Mouse (Mus musculus): ENCODE measurements around the gene Mustn1.

The Mustn1 gene

GRCm38 (mm10) chr14:30878958-30879571, at the start of gene Mustn1:
TSS of gene Mustn1 (plus strand) at chr14:30879200.
- DNase-seq (ENCODE audit: low read depth, low spot score) = no peak

GRCm38 (mm10) chr14:30837416-30837996, 41.5 kb upstream of the Mustn1 start:
- DNase-seq (ENCODE audit: low read depth, low spot score) = no peak

GRCm38 (mm10) chr14:30843701-30844100, 35.3 kb upstream of the Mustn1 start:
- no peak for DNase-seq (ENCODE audit: low read depth, low spot score)

- no peak for DNase-seq (ENCODE audit: low read depth, low spot score)
Observed at GRCm38 (mm10) chr14:30850504-30850903, 28.5 kb upstream of the Mustn1 start.

- no peak for DNase-seq (ENCODE audit: low read depth, low spot score)
Observed at GRCm38 (mm10) chr14:30852325-30852724, 26.7 kb upstream of the Mustn1 start.

- no peak for DNase-seq (ENCODE audit: low read depth, low spot score)
Observed at GRCm38 (mm10) chr14:30855316-30855715, 23.7 kb upstream of the Mustn1 start.

GRCm38 (mm10) chr14:30856885-30857507, 22.0 kb upstream of the Mustn1 start:
- no peak for DNase-seq (ENCODE audit: low read depth, low spot score)

GRCm38 (mm10) chr14:30857990-30858389, 21.0 kb upstream of the Mustn1 start:
- no peak for DNase-seq (ENCODE audit: low read depth, low spot score)

GRCm38 (mm10) chr14:30861421-30862125, 17.4 kb upstream of the Mustn1 start:
- no peak for DNase-seq (ENCODE audit: low read depth, low spot score)

GRCm38 (mm10) chr14:30862368-30862767, 16.6 kb upstream of the Mustn1 start:
- no peak for DNase-seq (ENCODE audit: low read depth, low spot score)

- no peak for DNase-seq (ENCODE audit: low read depth, low spot score)
Observed at GRCm38 (mm10) chr14:30865311-30865710, 13.7 kb upstream of the Mustn1 start.

GRCm38 (mm10) chr14:30867042-30867441, 12.0 kb upstream of the Mustn1 start:
- DNase-seq (ENCODE audit: low read depth, low spot score) = no peak

GRCm38 (mm10) chr14:30868826-30869225, 10.2 kb upstream of the Mustn1 start:
- no peak for DNase-seq (ENCODE audit: low read depth, low spot score)

- no peak for DNase-seq (ENCODE audit: low read depth, low spot score)
Observed at GRCm38 (mm10) chr14:30869391-30869801, 9.6 kb upstream of the Mustn1 start.

- no peak for DNase-seq (ENCODE audit: low read depth, low spot score)
Observed at GRCm38 (mm10) chr14:30870206-30871147, 8.5 kb upstream of the Mustn1 start.

- no peak for DNase-seq (ENCODE audit: low read depth, low spot score)
Observed at GRCm38 (mm10) chr14:30874095-30874700, 4.8 kb upstream of the Mustn1 start.

- DNase-seq (ENCODE audit: low read depth, low spot score) = no peak
Observed at GRCm38 (mm10) chr14:30875130-30875865, 3.7 kb upstream of the Mustn1 start.

- no peak for DNase-seq (ENCODE audit: low read depth, low spot score)
Observed at GRCm38 (mm10) chr14:30875955-30876354, 3.0 kb upstream of the Mustn1 start.

GRCm38 (mm10) chr14:30876451-30876850, 2.5 kb upstream of the Mustn1 start:
- no peak for DNase-seq (ENCODE audit: low read depth, low spot score)

GRCm38 (mm10) chr14:30877827-30878226, 1.2 kb upstream of the Mustn1 start:
- DNase-seq (ENCODE audit: low read depth, low spot score) = no peak
